Mouse (Mus musculus) cortical plate, adult 2 months (tissue): ENCODE data around the gene Bend6. TPM values are rescaled to one million over a fixed set of nuclear protein-coding genes. Genes with fewer than 3 reads are reported as not detected.
A peak's percentile ranks its signal among the peaks of the same experiment; 100 is the strongest.

Source experiments
- H3K27ac ChIP-seq: fragments of 200-500 bp; 2 replicates; pipeline ENCODE4 v1.5.1; 2012; ENCODE audit warnings: low read length, control low read depth, inconsistent platforms; ENCODE audit not compliant: insufficient read depth
- H3K4me1 ChIP-seq: fragments of 200-500 bp; 2 replicates; pipeline ENCODE4 v1.6.1; 2011; ENCODE audit warnings: low read length; ENCODE audit not compliant: control insufficient read depth, insufficient read depth
- H3K4me3 ChIP-seq: fragments of 200-500 bp; 2 replicates; pipeline ENCODE4 v1.5.1; 2011; ENCODE audit warnings: mild to moderate bottlenecking, low read length, control low read depth; ENCODE audit not compliant: insufficient read depth
- CTCF ChIP-seq: fragments of 200-500 bp; IDR thresholded peaks from 2 replicates; pipeline ENCODE4 v1.5.1; 2011; ENCODE audit warnings: mild to moderate bottlenecking, control low read depth, low read length; ENCODE audit not compliant: insufficient read depth; ENCODE audit errors: extremely low read depth
- POLR2A ChIP-seq: fragments of 200-500 bp; IDR thresholded peaks from 2 replicates; pipeline ENCODE4 v1.6.1; 2011; ENCODE audit warnings: mild to moderate bottlenecking, low read length, control low read depth; ENCODE audit not compliant: insufficient read depth; ENCODE audit errors: extremely low read depth
- polyA plus RNA-seq: library from polyadenylated mRNA; depleted of rRNA; stranded (reverse); fragments of >200 nt; gene quantifications from 2 replicates; pipeline ENCODE4 v1.2.3, GENCODE M21; 2012

The Bend6 gene
- polyA plus RNA-seq, 1 experiment = 157 TPM

DNA sequence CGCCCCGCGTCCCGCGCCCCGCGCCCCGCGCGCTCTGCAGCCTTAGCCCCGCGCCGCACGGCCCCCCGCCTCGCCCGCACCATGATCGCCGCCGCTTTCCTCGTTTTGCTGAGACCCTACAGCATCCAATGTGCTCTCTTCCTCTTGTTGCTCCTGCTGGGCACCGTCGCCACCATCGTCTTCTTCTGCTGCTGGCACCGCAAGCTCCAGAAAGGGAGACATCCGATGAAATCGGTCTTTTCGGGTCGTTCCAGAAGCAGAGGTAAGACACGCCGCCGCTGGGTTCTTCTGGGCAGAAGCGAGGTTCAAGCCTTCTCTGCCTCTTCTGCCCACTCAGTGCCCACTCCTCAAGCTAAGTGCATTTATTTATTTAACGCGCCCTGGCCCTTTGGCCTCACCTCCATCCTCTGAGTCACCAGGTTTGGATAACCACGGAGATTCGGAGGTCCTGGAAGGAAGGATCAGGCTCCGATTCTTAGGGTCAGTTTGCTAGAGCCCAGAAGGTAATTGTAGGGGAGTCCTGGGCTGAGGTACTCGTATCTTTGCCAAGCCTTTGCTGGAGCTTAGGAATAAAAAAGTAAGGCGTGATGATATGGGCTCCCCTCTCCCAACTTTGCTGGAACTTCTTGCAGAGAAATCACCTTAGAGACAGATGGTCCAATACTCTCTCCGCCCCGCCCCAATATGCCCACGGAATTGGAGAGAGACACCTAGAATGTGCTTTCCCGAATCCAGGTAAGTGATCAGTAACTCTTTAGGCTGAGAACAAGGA lies 761 bp upstream of the Bend6 start, which contains the start of gene Dst:
Dst (plus strand) TSS at position 35 of the 772 bp plus-strand sequence.
- TF ChIP-seq POLR2A (no peak), CTCF (no peak)
- Histone ChIP-seq H3K4me1 (peaks cover 1% of the 10 kb centered on the region; the same call in 1 of the 2 replicates), H3K27ac (peak within 1 kb of the TSS; percentile 61; the same call in 1 of the 2 replicates), H3K4me3 (peak within 1 kb of the TSS; percentile 87)

- H3K27ac ChIP-seq = peak overlapping the region; percentile 16; the same call in 1 of the 2 replicates
- TF ChIP-seq POLR2A (no peak), CTCF (no peak)
- H3K4me1 ChIP-seq = peaks cover 1% of the 10 kb centered on the region; the same call in 1 of the 2 replicates
- H3K4me3 ChIP-seq = peak overlapping the region; percentile 87
These were observed 689 bp downstream of the Bend6 start for GRCm38 (mm10) chr1:33906927-33907326.

GRCm38 (mm10) chr1:33906216-33906615 lies 1.4 kb downstream of the Bend6 start:
- H3K27ac ChIP-seq = no peak overlapping the region
- H3K4me3 ChIP-seq = peak overlapping the region; percentile 87
- TF ChIP-seq CTCF (no peak), POLR2A (no peak)
- peaks cover 1% of the 10 kb centered on the region; the same call in 1 of the 2 replicates for H3K4me1 ChIP-seq

DNA sequence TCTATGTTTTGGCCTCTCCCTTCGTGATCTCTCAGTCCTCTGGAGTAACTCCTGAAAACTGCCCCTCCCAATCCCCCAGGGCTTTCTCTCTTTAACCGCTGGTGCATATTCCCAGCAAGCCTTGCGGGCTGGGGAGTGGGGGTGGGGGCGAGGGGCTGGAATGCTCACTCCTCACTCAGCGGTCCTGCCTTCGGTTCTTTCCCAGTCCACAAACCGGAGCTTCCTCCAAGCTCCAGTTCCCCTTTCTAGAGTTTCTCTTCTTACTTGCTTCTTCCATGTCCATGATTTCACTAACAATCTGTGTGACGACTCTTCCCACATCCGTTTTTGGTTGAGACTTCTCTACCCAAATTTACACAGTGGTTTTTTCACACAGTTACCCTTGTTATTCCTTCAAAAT lies 4.0 kb downstream of the Bend6 start:
- Histone ChIP-seq H3K4me3 (no peak overlapping the region), H3K4me1 (no peaks in the 10 kb centered on the region), H3K27ac (no peak overlapping the region)
- TF ChIP-seq POLR2A (no peak), CTCF (no peak)

- no peak overlapping the region for H3K27ac ChIP-seq
- TF ChIP-seq CTCF (no peak), POLR2A (no peak)
- no peak overlapping the region for H3K4me3 ChIP-seq
- H3K4me1 ChIP-seq = no peaks in the 10 kb centered on the region
These were observed 7.4 kb downstream of the Bend6 start for GRCm38 (mm10) chr1:33900175-33900574.

DNA sequence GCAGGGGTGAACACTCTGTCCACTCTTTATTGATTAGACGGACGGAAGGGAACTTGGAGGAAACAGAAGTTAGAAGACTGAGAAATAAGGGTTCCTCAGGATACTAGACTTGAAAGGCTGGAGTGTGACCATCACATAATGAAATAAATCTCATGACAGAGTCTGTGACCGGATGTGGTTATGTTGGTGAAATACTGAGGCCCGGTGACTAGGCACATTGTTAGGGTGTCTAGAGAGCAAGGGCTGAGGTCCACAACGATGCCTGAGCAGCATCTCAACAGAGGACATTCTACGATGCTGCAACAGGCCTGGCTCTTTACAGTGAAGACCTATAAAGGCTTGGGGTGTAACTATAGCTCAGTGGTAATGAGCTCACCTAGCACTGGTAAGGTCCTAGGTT lies 9.2 kb downstream of the Bend6 start:
- TF ChIP-seq POLR2A (no peak), CTCF (no peak)
- H3K4me1 ChIP-seq = no peaks in the 10 kb centered on the region
- H3K27ac ChIP-seq = no peak overlapping the region
- no peak overlapping the region for H3K4me3 ChIP-seq

DNA sequence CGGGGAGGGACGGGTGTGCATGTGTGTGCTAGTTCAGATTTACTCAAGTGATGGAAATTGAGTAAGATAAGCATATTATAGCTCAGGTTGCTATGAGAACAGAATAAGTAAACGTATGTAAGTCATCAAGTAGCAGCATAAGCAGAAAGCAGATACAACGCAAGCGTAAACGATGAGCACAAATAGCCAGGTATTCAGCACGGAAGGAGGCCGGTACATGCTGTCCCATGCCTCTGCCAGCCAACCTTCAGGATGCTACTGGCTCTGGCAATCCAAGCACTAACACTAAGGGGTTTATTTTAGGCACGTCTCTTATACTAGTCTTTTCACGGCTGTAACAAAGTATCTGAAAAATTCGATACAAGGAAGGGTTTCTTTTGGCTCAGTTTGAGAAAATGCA lies 10.2 kb downstream of the Bend6 start:
- no peak for TF ChIP-seq CTCF
- TF ChIP-seq POLR2A = no peak
- no peak overlapping the region for H3K27ac ChIP-seq
- no peak overlapping the region for H3K4me3 ChIP-seq
- no peaks in the 10 kb centered on the region for H3K4me1 ChIP-seq

DNA sequence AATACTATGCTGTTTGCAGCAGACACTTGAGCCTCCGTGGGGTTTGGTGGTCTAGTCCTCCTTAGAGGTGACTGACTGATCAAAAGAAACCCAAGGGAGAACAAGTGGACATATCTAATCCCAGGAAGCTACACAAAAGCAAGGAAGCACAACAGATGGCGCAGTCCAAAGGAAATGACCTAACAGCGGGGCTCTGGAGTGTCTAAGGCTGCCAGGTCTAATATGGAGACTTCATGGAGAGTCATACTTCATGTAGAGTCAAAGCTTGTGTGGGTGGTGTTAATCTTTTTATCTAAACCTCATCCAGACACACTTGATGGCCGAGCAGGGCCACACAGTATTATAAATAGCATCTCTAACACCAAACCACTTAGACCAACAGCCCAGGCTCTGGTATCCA lies 10.9 kb downstream of the Bend6 start:
- no peak for TF ChIP-seq CTCF
- no peak for TF ChIP-seq POLR2A
- H3K27ac ChIP-seq = no peak overlapping the region
- H3K4me1 ChIP-seq = no peaks in the 10 kb centered on the region
- no peak overlapping the region for H3K4me3 ChIP-seq

DNA sequence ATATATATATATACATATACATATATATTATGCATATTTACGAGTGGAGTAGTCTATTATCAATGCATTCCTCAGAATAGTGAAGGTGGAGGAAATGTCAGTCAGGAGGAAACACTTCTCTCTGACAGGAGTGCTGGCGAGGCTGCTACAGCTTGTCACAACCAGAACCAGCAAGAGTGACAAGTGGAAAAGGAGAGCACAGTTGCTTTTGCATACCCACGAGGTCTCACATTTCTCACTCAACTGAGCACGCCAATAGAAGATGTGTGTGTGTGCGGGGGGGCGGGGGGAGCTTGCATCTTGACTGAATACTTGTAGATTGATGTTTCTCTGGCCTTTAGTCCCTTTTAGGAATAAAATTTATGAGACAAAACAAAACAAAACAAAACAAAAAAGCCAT lies 11.5 kb downstream of the Bend6 start:
- H3K4me1 ChIP-seq = no peaks in the 10 kb centered on the region
- no peak overlapping the region for H3K4me3 ChIP-seq
- TF ChIP-seq POLR2A (no peak), CTCF (no peak)
- H3K27ac ChIP-seq = no peak overlapping the region

- TF ChIP-seq CTCF (peak; percentile 60), POLR2A (no peak)
- Histone ChIP-seq H3K4me1 (no peaks in the 10 kb centered on the region), H3K4me3 (no peak overlapping the region), H3K27ac (no peak overlapping the region)
These were observed 14.8 kb downstream of the Bend6 start for GRCm38 (mm10) chr1:33892784-33893183.
